Mouse (Mus musculus) MEL-GATA-1-ER (cell line): ENCODE measurements around the gene Prep.
"Not testable (repeated sequence)": the region's sequence is repeated elsewhere in the genome, so short reads cannot be mapped to it uniquely, and the experiment has no call there.

Source experiments
- DNase-seq: peaks from one replicate; pipeline ENCODE4 v3.0.0-alpha.2; 2012; ENCODE audit warnings: low read depth; ENCODE audit errors: extremely low read depth

Prep gene

GRCm38 (mm10) chr10:45075491-45076051, 8.6 kb downstream of the Prep start:
- no peak for DNase-seq

GRCm38 (mm10) chr10:45076585-45076984, 9.6 kb downstream of the Prep start:
- no peak for DNase-seq

GRCm38 (mm10) chr10:45077353-45077752, 10.3 kb downstream of the Prep start:
- DNase-seq: no peak

- no peak for DNase-seq
Measured at GRCm38 (mm10) chr10:45079756-45080155, 12.8 kb downstream of the Prep start.

GRCm38 (mm10) chr10:45080490-45080889, 13.5 kb downstream of the Prep start:
- DNase-seq: no peak

- no peak for DNase-seq
Measured at GRCm38 (mm10) chr10:45082730-45083129, 15.7 kb downstream of the Prep start.

GRCm38 (mm10) chr10:45084002-45084401, 17.0 kb downstream of the Prep start:
- DNase-seq: not testable (repeated sequence)

GRCm38 (mm10) chr10:45084471-45084870, 17.5 kb downstream of the Prep start:
- no peak for DNase-seq

GRCm38 (mm10) chr10:45085315-45085714, 18.3 kb downstream of the Prep start:
- no peak for DNase-seq

- no peak for DNase-seq
Measured at GRCm38 (mm10) chr10:45086637-45087036, 19.6 kb downstream of the Prep start.

GRCm38 (mm10) chr10:45091462-45092079, 24.6 kb downstream of the Prep start:
- DNase-seq: no peak

GRCm38 (mm10) chr10:45092080-45093056, 25.4 kb downstream of the Prep start:
- DNase-seq: no peak

GRCm38 (mm10) chr10:45098751-45099150, 31.7 kb downstream of the Prep start:
- no peak for DNase-seq

- no peak for DNase-seq
Measured at GRCm38 (mm10) chr10:45100473-45100872, 33.5 kb downstream of the Prep start.

GRCm38 (mm10) chr10:45103184-45103583, 36.2 kb downstream of the Prep start:
- no peak for DNase-seq

- DNase-seq: no peak
Measured at GRCm38 (mm10) chr10:45104098-45104497, 37.1 kb downstream of the Prep start.

GRCm38 (mm10) chr10:45104535-45105079, 37.6 kb downstream of the Prep start:
- no peak for DNase-seq

- no peak for DNase-seq
Measured at GRCm38 (mm10) chr10:45106541-45106940, 39.5 kb downstream of the Prep start.

GRCm38 (mm10) chr10:45107313-45107712, 40.3 kb downstream of the Prep start:
- no peak for DNase-seq

GRCm38 (mm10) chr10:45109041-45109440, 42.0 kb downstream of the Prep start:
- no peak for DNase-seq

- DNase-seq: no peak
Measured at GRCm38 (mm10) chr10:45109974-45110373, 43.0 kb downstream of the Prep start.

GRCm38 (mm10) chr10:45112927-45113326, 45.9 kb downstream of the Prep start:
- DNase-seq: no peak
